Mouse (Mus musculus): ENCODE results near the gene Rtn4rl1. TPM values are rescaled to one million over a fixed set of nuclear protein-coding genes. Genes with fewer than 3 reads are reported as not detected.
A peak's percentile ranks its signal among the peaks of the same experiment; 100 is the strongest.

Gene Rtn4rl1
- polyA plus RNA-seq, 1 experiment from 2014 or later: 2.0 TPM

GRCm38 (mm10) chr11:75194121-75194849 lies 702 bp downstream of the Rtn4rl1 start:
- Histone ChIP-seq H3K27me3 (ENCODE audit: control insufficient read depth, insufficient read depth, low read length) (peaks cover 33% of the 10 kb centered on the region), H3K9ac (replicated peaks; ENCODE audit: low read length) (peak overlapping the region; percentile 48), H3K4me3 (ENCODE audit: low read depth, low read length) (peak overlapping the region; percentile 43), H3K4me1 (ENCODE audit: control insufficient read depth, insufficient read depth, low read length) (peaks cover 17% of the 10 kb centered on the region), H3K9me3 (replicated peaks; ENCODE audit: control insufficient read depth, low read length) (no peaks in the 10 kb centered on the region), H3K4me2 (ENCODE audit: low read depth, low read length) (peak overlapping the region; percentile 89), H3K36me3 (replicated peaks; ENCODE audit: control insufficient read depth, insufficient read depth, low read depth, low read length) (no peaks in the 10 kb centered on the region), H3K27ac (replicated peaks; ENCODE audit: low read depth, low read length) (no peak overlapping the region)
- DNase-seq (ENCODE audit: low spot score) (peak; percentile 36), ATAC-seq (replicated peaks; ENCODE audit: insufficient number of reproducible peaks, low FRiP score, low TSS enrichment, low read depth) (no peak)
- WGBS: under 1% methylated on average over 52 of the region's 52 CpGs

DNA sequence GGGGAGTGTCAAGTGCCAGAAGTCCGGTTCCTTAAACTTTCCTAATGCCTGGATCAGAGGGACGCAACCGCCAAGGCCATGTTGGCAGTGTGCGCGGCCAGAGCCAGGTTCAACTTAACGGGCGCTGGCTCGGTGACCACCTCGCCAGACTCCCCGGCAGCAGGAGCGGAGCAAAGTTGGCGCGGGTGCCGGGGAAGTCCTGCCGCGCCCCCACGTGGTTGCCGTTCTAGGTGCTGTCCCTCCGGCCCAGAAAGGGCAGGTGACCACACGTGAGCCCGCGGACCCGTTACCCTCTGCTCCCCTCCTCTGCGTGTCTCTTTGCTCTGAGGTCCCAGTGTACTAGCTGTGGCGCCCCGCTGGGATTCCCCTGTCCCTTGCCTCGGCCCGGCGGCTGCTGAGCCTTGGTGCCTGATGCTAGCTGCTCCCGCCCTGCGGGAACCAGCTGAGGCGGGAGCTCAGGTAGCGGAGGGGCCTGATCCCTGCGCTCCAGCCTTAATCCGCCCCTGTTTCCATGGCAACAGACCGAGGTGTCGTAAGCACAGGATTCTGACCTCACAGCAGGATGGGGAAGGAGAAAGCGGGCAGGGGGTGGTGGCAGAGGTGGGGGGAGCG lies 1.4 kb downstream of the Rtn4rl1 start:
- WGBS: 2% methylated on average over 39 of the region's 39 CpGs
- H3K27ac ChIP-seq (replicated peaks; ENCODE audit: low read depth, low read length): no peak overlapping the region
- peaks cover 17% of the 10 kb centered on the region for H3K4me1 ChIP-seq (ENCODE audit: control insufficient read depth, insufficient read depth, low read length)
- peak overlapping the region; percentile 22; the same call in 1 of the 2 replicates for H3K9ac ChIP-seq (replicated peaks; ENCODE audit: low read length)
- H3K9me3 ChIP-seq (replicated peaks; ENCODE audit: control insufficient read depth, low read length): no peaks in the 10 kb centered on the region
- H3K36me3 ChIP-seq (replicated peaks; ENCODE audit: control insufficient read depth, insufficient read depth, low read depth, low read length): no peaks in the 10 kb centered on the region
- H3K27me3 ChIP-seq (ENCODE audit: control insufficient read depth, insufficient read depth, low read length): peaks cover 33% of the 10 kb centered on the region
- peak overlapping the region; percentile 89 for H3K4me2 ChIP-seq (ENCODE audit: low read depth, low read length)
- H3K4me3 ChIP-seq (ENCODE audit: low read depth, low read length): peak overlapping the region; percentile 43
- DNase-seq (ENCODE audit: low spot score) (peak; percentile 88), ATAC-seq (replicated peaks; ENCODE audit: insufficient number of reproducible peaks, low FRiP score, low TSS enrichment, low read depth) (peak; percentile 46; the same call in 1 of the 2 replicates)

GRCm38 (mm10) chr11:75196131-75196530 lies 2.5 kb downstream of the Rtn4rl1 start:
- ATAC-seq (replicated peaks; ENCODE audit: insufficient number of reproducible peaks, low FRiP score, low TSS enrichment, low read depth): no peak

DNA sequence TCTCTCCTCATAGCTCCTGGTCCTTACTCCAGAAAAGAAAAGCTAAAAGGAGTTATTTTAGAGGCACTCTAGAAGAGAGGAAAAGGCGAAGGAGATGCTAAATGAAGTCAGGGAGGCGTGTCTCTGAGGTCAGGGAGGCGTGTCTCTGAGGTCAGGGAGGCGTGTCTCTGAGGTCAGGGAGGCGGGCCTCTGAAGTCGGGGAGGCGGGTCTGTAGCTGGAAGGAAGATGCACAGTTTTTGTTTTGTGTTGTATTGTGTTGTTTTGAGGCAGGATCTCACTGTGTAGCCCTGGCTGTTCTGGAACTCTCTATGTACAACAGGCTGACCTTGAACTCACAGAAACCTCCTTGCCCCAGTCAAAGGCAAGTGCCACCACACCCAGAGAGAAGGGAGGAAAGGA lies 4.4 kb downstream of the Rtn4rl1 start:
- no peak overlapping the region for H3K9ac ChIP-seq (replicated peaks; ENCODE audit: low read length)
- no peak overlapping the region for H3K27ac ChIP-seq (replicated peaks; ENCODE audit: low read depth, low read length)
- ATAC-seq (replicated peaks; ENCODE audit: insufficient number of reproducible peaks, low FRiP score, low TSS enrichment, low read depth) (no peak), DNase-seq (ENCODE audit: low spot score) (no peak)
- peaks cover 15% of the 10 kb centered on the region for H3K4me1 ChIP-seq (ENCODE audit: control insufficient read depth, insufficient read depth, low read length)
- no peaks in the 10 kb centered on the region for H3K36me3 ChIP-seq (replicated peaks; ENCODE audit: control insufficient read depth, insufficient read depth, low read depth, low read length)
- H3K4me3 ChIP-seq (ENCODE audit: low read depth, low read length): no peak overlapping the region
- peaks cover 32% of the 10 kb centered on the region for H3K27me3 ChIP-seq (ENCODE audit: control insufficient read depth, insufficient read depth, low read length)
- no peaks in the 10 kb centered on the region for H3K9me3 ChIP-seq (replicated peaks; ENCODE audit: control insufficient read depth, low read length)
- H3K4me2 ChIP-seq (ENCODE audit: low read depth, low read length): no peak overlapping the region
- 24% methylated on average over 7 of the region's 7 CpGs for WGBS

More at GRCm38 (mm10) chr11:75196131-75196530, 2.5 kb downstream of the Rtn4rl1 start:
- H3K4me2 ChIP-seq (ENCODE audit: low read depth, low read length): no peak overlapping the region
- H3K9ac ChIP-seq (replicated peaks; ENCODE audit: low read length): no peak overlapping the region
- no peak for DNase-seq (ENCODE audit: low spot score)
- H3K4me3 ChIP-seq (ENCODE audit: low read depth, low read length): no peak overlapping the region
- H3K27me3 ChIP-seq (ENCODE audit: control insufficient read depth, insufficient read depth, low read length): peaks cover 33% of the 10 kb centered on the region
- H3K27ac ChIP-seq (replicated peaks; ENCODE audit: low read depth, low read length): no peak overlapping the region
- H3K9me3 ChIP-seq (replicated peaks; ENCODE audit: control insufficient read depth, low read length): no peaks in the 10 kb centered on the region
- peaks cover 17% of the 10 kb centered on the region for H3K4me1 ChIP-seq (ENCODE audit: control insufficient read depth, insufficient read depth, low read length)
- 45% methylated on average over 6 of the region's 6 CpGs for WGBS
- no peaks in the 10 kb centered on the region for H3K36me3 ChIP-seq (replicated peaks; ENCODE audit: control insufficient read depth, insufficient read depth, low read depth, low read length)

GRCm38 (mm10) chr11:75198792-75199191 lies 5.2 kb downstream of the Rtn4rl1 start:
- Histone ChIP-seq H3K27ac (replicated peaks; ENCODE audit: low read depth, low read length) (no peak overlapping the region), H3K4me3 (ENCODE audit: low read depth, low read length) (no peak overlapping the region), H3K9ac (replicated peaks; ENCODE audit: low read length) (no peak overlapping the region), H3K9me3 (replicated peaks; ENCODE audit: control insufficient read depth, low read length) (no peaks in the 10 kb centered on the region), H3K4me2 (ENCODE audit: low read depth, low read length) (no peak overlapping the region), H3K36me3 (replicated peaks; ENCODE audit: control insufficient read depth, insufficient read depth, low read depth, low read length) (no peaks in the 10 kb centered on the region), H3K27me3 (ENCODE audit: control insufficient read depth, insufficient read depth, low read length) (peaks cover 23% of the 10 kb centered on the region), H3K4me1 (ENCODE audit: control insufficient read depth, insufficient read depth, low read length) (peaks cover 12% of the 10 kb centered on the region)
- 72% methylated on average over 4 of the region's 4 CpGs for whole genome bisulfite sequencing
- no peak for ATAC-seq (replicated peaks; ENCODE audit: insufficient number of reproducible peaks, low FRiP score, low TSS enrichment, low read depth)
- no peak for DNase-seq (ENCODE audit: low spot score)

- peaks cover 12% of the 10 kb centered on the region for H3K27me3 ChIP-seq (ENCODE audit: control insufficient read depth, insufficient read depth, low read length)
- H3K4me1 ChIP-seq (ENCODE audit: control insufficient read depth, insufficient read depth, low read length): peaks cover 4% of the 10 kb centered on the region
- no peaks in the 10 kb centered on the region for H3K36me3 ChIP-seq (replicated peaks; ENCODE audit: control insufficient read depth, insufficient read depth, low read depth, low read length)
- no peak overlapping the region for H3K4me3 ChIP-seq (ENCODE audit: low read depth, low read length)
- H3K4me2 ChIP-seq (ENCODE audit: low read depth, low read length): no peak overlapping the region
- WGBS: 84% methylated on average over 5 of the region's 5 CpGs
- no peak for DNase-seq (ENCODE audit: low spot score)
- no peak overlapping the region for H3K27ac ChIP-seq (replicated peaks; ENCODE audit: low read depth, low read length)
- H3K9me3 ChIP-seq (replicated peaks; ENCODE audit: control insufficient read depth, low read length): no peaks in the 10 kb centered on the region
- no peak for ATAC-seq (replicated peaks; ENCODE audit: insufficient number of reproducible peaks, low FRiP score, low TSS enrichment, low read depth)
- no peak overlapping the region for H3K9ac ChIP-seq (replicated peaks; ENCODE audit: low read length)
These were observed 6.4 kb downstream of the Rtn4rl1 start for GRCm38 (mm10) chr11:75199951-75200350.

GRCm38 (mm10) chr11:75200935-75201334 lies 7.4 kb downstream of the Rtn4rl1 start:
- Histone ChIP-seq H3K4me3 (ENCODE audit: low read depth, low read length) (no peak overlapping the region), H3K9ac (replicated peaks; ENCODE audit: low read length) (no peak overlapping the region), H3K27ac (replicated peaks; ENCODE audit: low read depth, low read length) (no peak overlapping the region), H3K9me3 (replicated peaks; ENCODE audit: control insufficient read depth, low read length) (no peaks in the 10 kb centered on the region), H3K4me2 (ENCODE audit: low read depth, low read length) (no peak overlapping the region), H3K27me3 (ENCODE audit: control insufficient read depth, insufficient read depth, low read length) (peaks cover 4% of the 10 kb centered on the region; the same call in 1 of the 2 replicates), H3K36me3 (replicated peaks; ENCODE audit: control insufficient read depth, insufficient read depth, low read depth, low read length) (no peaks in the 10 kb centered on the region), H3K4me1 (ENCODE audit: control insufficient read depth, insufficient read depth, low read length) (no peaks in the 10 kb centered on the region)
- WGBS: 88% methylated on average over 12 of the region's 12 CpGs
- DNase-seq (ENCODE audit: low spot score) (no peak), ATAC-seq (replicated peaks; ENCODE audit: insufficient number of reproducible peaks, low FRiP score, low TSS enrichment, low read depth) (no peak)

- 0 out of 2 replicates have a peak, but pooled peaks cover 2% of the 10 kb centered on the region for H3K27me3 ChIP-seq (ENCODE audit: control insufficient read depth, insufficient read depth, low read length)
- H3K27ac ChIP-seq (replicated peaks; ENCODE audit: low read depth, low read length): no peak overlapping the region
- no peak overlapping the region for H3K4me2 ChIP-seq (ENCODE audit: low read depth, low read length)
- H3K9me3 ChIP-seq (replicated peaks; ENCODE audit: control insufficient read depth, low read length): no peaks in the 10 kb centered on the region
- WGBS: 48% methylated on average over 8 of the region's 8 CpGs
- H3K4me1 ChIP-seq (ENCODE audit: control insufficient read depth, insufficient read depth, low read length): no peaks in the 10 kb centered on the region
- DNase-seq (ENCODE audit: low spot score): no peak
- no peaks in the 10 kb centered on the region for H3K36me3 ChIP-seq (replicated peaks; ENCODE audit: control insufficient read depth, insufficient read depth, low read depth, low read length)
- no peak overlapping the region for H3K4me3 ChIP-seq (ENCODE audit: low read depth, low read length)
- no peak overlapping the region for H3K9ac ChIP-seq (replicated peaks; ENCODE audit: low read length)
- ATAC-seq (replicated peaks; ENCODE audit: insufficient number of reproducible peaks, low FRiP score, low TSS enrichment, low read depth): no peak
These were observed 8.1 kb downstream of the Rtn4rl1 start for GRCm38 (mm10) chr11:75201721-75202120.

All from embryonic facial prominence, embryonic 11.5 days (tissue).